Mouse (Mus musculus): ENCODE data around the gene Cnot3.

GRCm38 (mm10) chr7:3601119-3601518 lies 43.9 kb upstream of the Cnot3 start:
- no peak for TF ChIP-seq POLR2A (IDR thresholded peaks at IDR 0.05; ENCODE audit: low read depth, low read length)
- no peak for TF ChIP-seq CTCF (IDR thresholded peaks at IDR 0.05; ENCODE audit: extremely low read depth, insufficient read length, insufficient replicate concordance, low read depth, low read length)

Measured in small intestine, adult 2 months (tissue).